Mouse (Mus musculus) lung, postnatal 25 days (tissue): ENCODE data around the gene Hoxc11.

Source experiments
- DNase-seq: peaks from one replicate; pipeline ENCODE4 v3.0.0; 2022; ENCODE audit warnings: low spot score

Hoxc11 gene

GRCm38 (mm10) chr15:102983716-102984115 lies 29.5 kb downstream of the Hoxc11 start:
- DNase-seq: no peak

- DNase-seq: no peak
Measured at GRCm38 (mm10) chr15:102984521-102984920, 30.3 kb downstream of the Hoxc11 start.

GRCm38 (mm10) chr15:102984925-102985324 lies 30.7 kb downstream of the Hoxc11 start:
- DNase-seq: no peak

- peak; percentile 88 for DNase-seq
Measured at GRCm38 (mm10) chr15:102987124-102987833, 33.1 kb downstream of the Hoxc11 start.

GRCm38 (mm10) chr15:102988078-102988477 lies 33.9 kb downstream of the Hoxc11 start:
- no peak for DNase-seq

- DNase-seq: no peak
Measured at GRCm38 (mm10) chr15:102990461-102991397, 36.5 kb downstream of the Hoxc11 start, which contains the start of gene Hoxc8. Hoxc8 (plus strand) TSS chr15:102990607.

- DNase-seq: no peak
Measured at GRCm38 (mm10) chr15:102991782-102992181, 37.6 kb downstream of the Hoxc11 start.

GRCm38 (mm10) chr15:102992206-102992605 lies 38.0 kb downstream of the Hoxc11 start:
- DNase-seq: no peak

GRCm38 (mm10) chr15:102992863-102993262 lies 38.6 kb downstream of the Hoxc11 start:
- no peak for DNase-seq

- DNase-seq: no peak
Measured at GRCm38 (mm10) chr15:102996548-102996947, 42.3 kb downstream of the Hoxc11 start.

GRCm38 (mm10) chr15:102997431-102997830 lies 43.2 kb downstream of the Hoxc11 start:
- DNase-seq: no peak

GRCm38 (mm10) chr15:102997939-102998355 lies 43.7 kb downstream of the Hoxc11 start, which contains the start of gene Hoxc6:
Hoxc6 (plus strand) TSS chr15:102998257.
- no peak for DNase-seq

GRCm38 (mm10) chr15:102998608-102999182 lies 44.5 kb downstream of the Hoxc11 start:
- no peak for DNase-seq

GRCm38 (mm10) chr15:102999183-102999831 lies 45.1 kb downstream of the Hoxc11 start:
- peak; percentile 12 for DNase-seq

- DNase-seq: no peak
Measured at GRCm38 (mm10) chr15:102999955-103000354, 45.7 kb downstream of the Hoxc11 start.

GRCm38 (mm10) chr15:103000501-103000901 lies 46.3 kb downstream of the Hoxc11 start:
- DNase-seq: no peak

- DNase-seq: no peak
Measured at GRCm38 (mm10) chr15:103001370-103001769, 47.1 kb downstream of the Hoxc11 start.

- DNase-seq: no peak
Measured at GRCm38 (mm10) chr15:103002156-103002555, 47.9 kb downstream of the Hoxc11 start.

GRCm38 (mm10) chr15:103002821-103003448 lies 48.7 kb downstream of the Hoxc11 start:
- DNase-seq: no peak

GRCm38 (mm10) chr15:103005308-103005707 lies 51.1 kb downstream of the Hoxc11 start:
- DNase-seq: no peak

- DNase-seq: no peak
Measured at GRCm38 (mm10) chr15:103005797-103006196, 51.6 kb downstream of the Hoxc11 start.
